Mouse (Mus musculus) stomach, postnatal 0 days (tissue): ENCODE measurements around the gene Rps6ka5.

Source experiments
- CTCF ChIP-seq: IDR thresholded peaks from 2 replicates; pipeline ENCODE4 v1.5.1; 2016; ENCODE audit warnings: antibody characterized with exemption, low read depth, mild to moderate bottlenecking, moderate library complexity
- EP300 ChIP-seq: optimal IDR thresholded peaks from 2 replicates; pipeline ENCODE3; 2016; ENCODE audit warnings: antibody characterized with exemption

DNA sequence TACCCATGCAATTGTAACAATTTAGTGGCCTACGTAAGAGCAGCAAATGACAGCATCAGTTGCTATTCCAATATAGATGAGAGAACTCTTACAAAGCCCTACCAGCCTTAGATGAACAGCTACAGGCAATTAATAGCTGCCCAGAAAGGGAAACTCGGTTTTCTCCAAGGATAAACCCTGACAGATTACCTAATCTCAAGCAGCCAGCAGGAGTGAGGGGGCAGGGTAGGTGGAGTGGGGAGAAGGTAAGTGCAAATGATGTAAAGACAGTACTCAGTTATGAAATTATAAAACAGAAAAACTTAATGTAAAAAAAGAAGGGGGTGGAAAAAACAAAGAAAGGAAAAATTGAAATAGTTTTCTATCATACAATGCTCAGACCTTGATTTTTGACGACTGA, 159.2 kb downstream of the Rps6ka5 start:
- TF ChIP-seq CTCF (no peak), EP300 (no peak)
